Mouse (Mus musculus): ENCODE measurements at regions not wholly inside any gene's neighbourhood (a gene's known extent, or its start where the extent isn't known, plus 50 kb on each side); places are given as distances from the start of the nearest gene placed in this dataset.
A peak's percentile ranks its signal among the peaks of the same experiment; 100 is the strongest.
"Not testable (repeated sequence)": the region's sequence is repeated elsewhere in the genome, so short reads cannot be mapped to it uniquely, and the experiment has no call there.

DNA sequence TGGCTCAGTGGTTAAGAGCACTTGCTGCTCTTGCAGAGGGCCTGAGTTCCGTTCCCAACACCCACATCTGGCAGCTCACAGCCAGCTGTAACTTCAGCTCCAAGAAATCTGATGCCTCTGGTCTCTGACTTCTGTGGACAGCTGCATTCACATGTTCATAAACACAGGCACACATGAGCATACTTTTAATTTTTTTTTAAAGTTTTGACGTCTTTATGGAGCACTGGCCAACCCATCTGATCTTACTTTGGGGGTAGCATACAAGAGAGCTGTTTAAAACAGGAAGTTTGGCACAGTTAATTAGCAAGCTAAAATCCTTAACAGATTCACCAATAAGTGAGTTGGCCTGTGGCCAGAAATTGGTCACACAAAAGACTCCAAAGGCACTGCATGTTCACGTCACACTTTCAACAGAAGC lies 81.2 kb upstream of the Atl2 start:
- no peaks in the 10 kb centered on the region for H3K27me3 ChIP-seq (replicated peaks; ENCODE audit: control insufficient read depth, insufficient read depth, low read length)
- H3K27ac ChIP-seq (ENCODE audit: low read length), result no peak overlapping the region
- 47% methylated on average over 3 of the region's 3 CpGs for WGBS
- no peak for ATAC-seq
- H3K4me3 ChIP-seq (replicated peaks; ENCODE audit: low read length), result no peak overlapping the region
- no peaks in the 10 kb centered on the region for H3K36me3 ChIP-seq (ENCODE audit: control insufficient read depth, insufficient read depth)
- H3K9me3 ChIP-seq (ENCODE audit: control insufficient read depth, low read length), result no peaks in the 10 kb centered on the region
- no peak overlapping the region for H3K4me2 ChIP-seq (ENCODE audit: low read length)
- no peak overlapping the region for H3K9ac ChIP-seq (replicated peaks; ENCODE audit: low read depth, low read length)
- H3K4me1 ChIP-seq (replicated peaks; ENCODE audit: control insufficient read depth, insufficient read depth, low read length), result peaks cover 5% of the 10 kb centered on the region; the same call in 1 of the 2 replicates

DNA sequence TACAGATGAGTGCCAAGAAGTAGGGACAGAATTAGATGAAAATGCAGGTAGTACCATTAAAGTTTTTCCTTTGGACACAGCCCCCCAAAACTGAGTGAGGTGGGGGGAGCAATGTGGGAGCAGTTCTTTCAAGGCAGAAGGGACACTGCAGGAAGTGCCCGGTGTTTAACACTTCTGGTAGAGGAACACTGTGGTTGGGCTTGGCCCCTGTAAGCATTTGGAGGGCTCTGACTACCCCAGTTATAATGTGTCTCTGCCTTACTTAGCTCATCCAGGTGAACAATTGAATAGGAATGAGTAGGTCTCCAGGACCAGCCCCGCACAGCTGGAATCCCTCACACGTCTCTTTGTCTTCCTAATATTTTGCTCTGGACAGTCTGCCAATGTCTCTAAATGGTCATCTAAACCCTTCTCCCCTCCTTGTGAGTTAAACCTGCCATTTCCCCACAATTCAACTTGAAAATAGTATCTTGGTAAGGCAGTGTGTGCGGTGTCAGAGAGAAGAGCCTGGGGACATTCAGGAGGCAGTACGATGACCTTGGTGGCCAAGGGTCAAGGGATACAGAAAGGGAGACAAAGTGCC lies 80.7 kb upstream of the Atl2 start:
- no peaks in the 10 kb centered on the region for H3K9me3 ChIP-seq (ENCODE audit: control insufficient read depth, low read length)
- no peak overlapping the region for H3K4me3 ChIP-seq (replicated peaks; ENCODE audit: low read length)
- no peaks in the 10 kb centered on the region for H3K36me3 ChIP-seq (ENCODE audit: control insufficient read depth, insufficient read depth)
- peak overlapping the region; percentile 46 for H3K4me2 ChIP-seq (ENCODE audit: low read length)
- peaks cover 5% of the 10 kb centered on the region; the same call in 1 of the 2 replicates for H3K4me1 ChIP-seq (replicated peaks; ENCODE audit: control insufficient read depth, insufficient read depth, low read length)
- ATAC-seq, result peak; percentile 5; the same call in 1 of the 2 replicates
- WGBS, result 86% methylated on average over 5 of the region's 5 CpGs
- no peaks in the 10 kb centered on the region for H3K27me3 ChIP-seq (replicated peaks; ENCODE audit: control insufficient read depth, insufficient read depth, low read length)
- H3K9ac ChIP-seq (replicated peaks; ENCODE audit: low read depth, low read length), result no peak overlapping the region
- H3K27ac ChIP-seq (ENCODE audit: low read length), result no peak overlapping the region

DNA sequence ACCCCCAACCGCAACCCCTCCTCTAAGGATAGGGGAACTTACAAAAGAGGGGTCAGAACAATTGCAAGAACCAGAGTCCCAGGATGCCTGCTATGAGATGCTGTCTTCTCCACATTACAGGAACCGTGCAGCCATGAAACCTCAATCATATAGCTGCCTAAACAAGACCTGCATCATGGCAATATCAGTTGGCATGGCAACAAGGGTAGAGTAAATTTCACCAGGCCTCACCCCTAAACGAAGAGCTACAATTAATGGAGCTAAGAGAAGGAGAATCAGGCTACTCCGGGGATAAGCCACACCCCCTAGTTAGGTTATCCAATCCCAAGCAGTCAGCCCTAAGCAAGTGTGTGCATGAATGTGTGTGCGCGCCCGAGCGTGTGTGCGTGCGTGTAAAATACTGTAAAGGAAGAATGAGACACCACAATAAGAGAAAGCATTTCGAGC lies 80.1 kb upstream of the Atl2 start:
- Histone ChIP-seq H3K4me3 (replicated peaks; ENCODE audit: low read length) (peak overlapping the region; percentile 22), H3K4me2 (ENCODE audit: low read length) (peak overlapping the region; percentile 46), H3K27ac (ENCODE audit: low read length) (no peak overlapping the region), H3K27me3 (replicated peaks; ENCODE audit: control insufficient read depth, insufficient read depth, low read length) (no peaks in the 10 kb centered on the region), H3K9me3 (ENCODE audit: control insufficient read depth, low read length) (no peaks in the 10 kb centered on the region), H3K4me1 (replicated peaks; ENCODE audit: control insufficient read depth, insufficient read depth, low read length) (peaks cover 5% of the 10 kb centered on the region; the same call in 1 of the 2 replicates), H3K9ac (replicated peaks; ENCODE audit: low read depth, low read length) (0 out of 2 replicates have a peak overlapping the region, but pooled peaks have one; percentile 23), H3K36me3 (ENCODE audit: control insufficient read depth, insufficient read depth) (no peaks in the 10 kb centered on the region)
- peak; percentile 92 for ATAC-seq
- WGBS, result 22% methylated on average over 11 of the region's 11 CpGs

DNA sequence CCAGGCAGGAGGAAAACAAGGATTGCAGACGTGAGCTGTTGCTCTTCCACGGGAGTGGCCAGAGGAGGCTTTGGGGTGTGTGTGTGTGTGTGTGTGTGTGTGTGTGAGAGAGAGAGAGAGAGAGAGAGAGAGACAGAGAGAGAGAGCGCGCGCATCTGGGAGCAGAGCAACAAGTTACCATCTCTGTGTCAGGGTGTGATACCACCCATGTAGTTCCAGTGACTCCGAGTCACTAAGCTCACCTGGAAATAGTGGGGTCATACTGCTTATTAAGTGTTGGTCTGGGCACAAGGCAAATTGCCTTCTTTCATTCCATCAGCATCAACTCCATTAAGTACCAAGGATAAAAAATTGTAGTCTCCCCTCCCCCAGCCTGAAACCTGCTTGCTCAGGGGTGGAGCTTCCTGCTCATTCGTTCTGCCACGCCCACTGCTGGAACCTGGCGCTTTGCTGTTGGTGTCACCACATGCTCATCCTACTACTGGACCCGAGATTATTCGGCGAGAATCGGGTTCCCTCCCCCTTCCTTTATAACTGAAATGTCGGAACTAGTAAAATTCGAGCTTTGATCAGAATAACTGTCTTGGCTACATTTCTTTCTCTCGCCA lies 79.3 kb upstream of the Atl2 start:
- H3K4me3 ChIP-seq (replicated peaks; ENCODE audit: low read length), result peak overlapping the region; percentile 22
- H3K9ac ChIP-seq (replicated peaks; ENCODE audit: low read depth, low read length); H3K27me3 ChIP-seq (replicated peaks; ENCODE audit: control insufficient read depth, insufficient read depth, low read length); H3K9me3 ChIP-seq (ENCODE audit: control insufficient read depth, low read length); H3K36me3 ChIP-seq (ENCODE audit: control insufficient read depth, insufficient read depth); H3K27ac ChIP-seq (ENCODE audit: low read length); H3K4me1 ChIP-seq (replicated peaks; ENCODE audit: control insufficient read depth, insufficient read depth, low read length): not testable (repeated sequence)
- peak overlapping the region; percentile 46 for H3K4me2 ChIP-seq (ENCODE audit: low read length)
- 18% methylated on average over 16 of the region's 16 CpGs for WGBS
- peak; percentile 47; the same call in 1 of the 2 replicates for ATAC-seq

DNA sequence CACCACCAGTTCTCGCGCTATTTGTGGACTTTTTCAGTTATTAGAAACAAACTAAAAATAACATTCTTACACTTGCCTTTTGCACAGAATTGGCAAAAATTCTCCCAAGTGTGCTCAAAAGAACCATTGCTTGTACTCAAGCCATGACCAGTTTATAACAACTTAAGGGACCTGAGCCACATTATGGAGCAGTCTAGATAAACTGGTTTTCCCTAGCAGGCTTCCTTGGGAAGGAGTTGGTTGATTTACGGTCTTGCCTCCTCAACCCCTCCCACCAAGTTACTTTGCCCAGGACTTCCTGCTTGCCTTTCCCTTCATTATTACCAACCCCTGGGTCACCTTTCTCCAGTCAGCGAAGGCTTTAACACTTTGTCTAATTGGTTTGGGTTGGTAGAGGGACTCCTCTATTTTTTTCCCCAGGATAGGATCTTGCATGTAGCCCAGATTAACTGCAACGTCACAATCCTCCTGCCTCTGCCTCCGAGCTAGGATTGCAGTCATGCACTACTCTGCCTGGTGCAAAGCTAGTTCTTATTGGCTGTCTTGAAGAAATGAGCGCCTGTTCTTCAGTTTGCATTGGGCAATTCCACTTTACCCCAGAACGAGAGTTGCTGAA lies 75.9 kb upstream of the Atl2 start:
- WGBS, result 92% methylated on average over 8 of the region's 8 CpGs
- no peak overlapping the region for H3K9ac ChIP-seq (replicated peaks; ENCODE audit: low read depth, low read length)
- H3K4me1 ChIP-seq (replicated peaks; ENCODE audit: control insufficient read depth, insufficient read depth, low read length), result peaks cover 5% of the 10 kb centered on the region; the same call in 1 of the 2 replicates
- no peak overlapping the region for H3K4me3 ChIP-seq (replicated peaks; ENCODE audit: low read length)
- no peaks in the 10 kb centered on the region for H3K27me3 ChIP-seq (replicated peaks; ENCODE audit: control insufficient read depth, insufficient read depth, low read length)
- H3K4me2 ChIP-seq (ENCODE audit: low read length), result no peak overlapping the region
- H3K27ac ChIP-seq (ENCODE audit: low read length), result no peak overlapping the region
- H3K36me3 ChIP-seq (ENCODE audit: control insufficient read depth, insufficient read depth), result no peaks in the 10 kb centered on the region
- H3K9me3 ChIP-seq (ENCODE audit: control insufficient read depth, low read length), result no peaks in the 10 kb centered on the region
- ATAC-seq, result no peak

DNA sequence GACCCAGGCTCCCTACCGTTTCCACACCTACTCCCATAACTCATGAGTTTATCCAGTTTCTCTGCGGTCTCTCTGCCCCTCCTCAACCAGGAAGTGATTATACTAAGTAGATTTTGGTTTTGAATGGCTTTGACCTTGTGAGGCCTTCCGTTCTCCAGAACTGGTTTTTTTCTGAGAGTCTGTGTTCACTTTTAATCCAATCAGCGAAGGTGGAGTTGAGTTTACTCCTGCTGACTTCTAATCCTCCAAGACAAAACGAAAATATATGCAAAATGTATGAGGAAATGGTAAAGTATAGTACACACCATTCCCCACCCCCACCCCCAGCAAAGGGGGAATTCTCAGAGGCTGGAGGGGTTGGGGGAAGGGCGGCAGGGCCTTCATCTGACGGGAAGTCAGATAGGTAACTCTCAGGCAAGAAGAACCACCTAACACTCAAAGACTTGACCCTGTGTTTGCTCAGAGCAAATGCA lies 73.6 kb upstream of the Atl2 start:
- H3K4me3 ChIP-seq (replicated peaks; ENCODE audit: low read length), result no peak overlapping the region
- 30% methylated on average over 7 of the region's 7 CpGs for WGBS
- H3K9ac ChIP-seq (replicated peaks; ENCODE audit: low read depth, low read length), result no peak overlapping the region
- no peaks in the 10 kb centered on the region for H3K36me3 ChIP-seq (ENCODE audit: control insufficient read depth, insufficient read depth)
- H3K4me1 ChIP-seq (replicated peaks; ENCODE audit: control insufficient read depth, insufficient read depth, low read length), result no peaks in the 10 kb centered on the region
- no peak overlapping the region for H3K27ac ChIP-seq (ENCODE audit: low read length)
- no peak for ATAC-seq
- no peaks in the 10 kb centered on the region for H3K9me3 ChIP-seq (ENCODE audit: control insufficient read depth, low read length)
- no peak overlapping the region for H3K4me2 ChIP-seq (ENCODE audit: low read length)
- H3K27me3 ChIP-seq (replicated peaks; ENCODE audit: control insufficient read depth, insufficient read depth, low read length), result no peaks in the 10 kb centered on the region

DNA sequence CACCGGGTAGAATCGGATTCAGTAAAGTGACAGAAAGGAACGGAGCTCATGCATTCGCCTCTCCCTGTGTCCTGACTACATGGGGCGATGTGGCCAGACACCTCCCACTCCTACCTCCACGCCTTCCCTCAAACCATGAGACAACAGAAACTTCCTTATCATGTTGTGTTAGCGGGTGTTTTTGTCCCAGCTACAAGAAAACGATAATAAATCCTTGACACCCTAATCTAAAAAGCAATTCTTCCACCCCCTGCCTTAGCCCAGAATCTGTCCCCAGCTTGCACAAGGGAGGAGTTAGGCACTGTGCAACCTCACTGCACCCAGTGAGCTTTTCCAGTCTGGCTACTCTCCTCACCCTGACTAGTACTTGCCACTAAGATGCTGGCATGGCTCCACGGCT lies 72.9 kb upstream of the Atl2 start:
- no peaks in the 10 kb centered on the region for H3K4me1 ChIP-seq (replicated peaks; ENCODE audit: control insufficient read depth, insufficient read depth, low read length)
- no peaks in the 10 kb centered on the region for H3K9me3 ChIP-seq (ENCODE audit: control insufficient read depth, low read length)
- H3K4me2 ChIP-seq (ENCODE audit: low read length), result no peak overlapping the region
- WGBS, result 78% methylated on average over 9 of the region's 9 CpGs
- H3K27ac ChIP-seq (ENCODE audit: low read length), result no peak overlapping the region
- no peak overlapping the region for H3K9ac ChIP-seq (replicated peaks; ENCODE audit: low read depth, low read length)
- no peak overlapping the region for H3K4me3 ChIP-seq (replicated peaks; ENCODE audit: low read length)
- H3K27me3 ChIP-seq (replicated peaks; ENCODE audit: control insufficient read depth, insufficient read depth, low read length), result no peaks in the 10 kb centered on the region
- ATAC-seq, result no peak
- H3K36me3 ChIP-seq (ENCODE audit: control insufficient read depth, insufficient read depth), result no peaks in the 10 kb centered on the region

DNA sequence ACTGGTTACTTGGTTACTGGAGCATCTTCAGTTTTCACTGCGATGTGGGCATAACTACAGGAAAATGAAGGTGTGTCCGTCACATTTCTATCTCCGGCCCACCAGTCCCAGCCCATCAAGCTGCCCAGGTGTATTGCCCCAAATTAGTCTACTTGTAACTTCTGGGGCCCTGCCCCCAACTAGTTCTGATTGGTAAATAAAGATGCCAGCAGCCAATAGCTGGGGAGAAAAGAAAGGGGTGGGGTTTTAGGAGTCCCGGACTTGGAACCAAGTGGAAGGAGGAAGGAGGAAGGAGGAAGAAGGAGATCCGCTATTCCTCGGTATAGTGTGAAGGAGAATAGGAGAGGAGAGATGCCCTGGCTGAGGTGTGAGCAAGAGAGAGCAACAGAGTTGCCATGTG lies 71.1 kb upstream of the Atl2 start:
- H3K36me3 ChIP-seq (ENCODE audit: control insufficient read depth, insufficient read depth), result no peaks in the 10 kb centered on the region
- ATAC-seq, result no peak
- H3K9me3 ChIP-seq (ENCODE audit: control insufficient read depth, low read length), result no peaks in the 10 kb centered on the region
- 47% methylated on average over 6 of the region's 6 CpGs for WGBS
- no peaks in the 10 kb centered on the region for H3K27me3 ChIP-seq (replicated peaks; ENCODE audit: control insufficient read depth, insufficient read depth, low read length)
- H3K4me1 ChIP-seq (replicated peaks; ENCODE audit: control insufficient read depth, insufficient read depth, low read length), result no peaks in the 10 kb centered on the region
- H3K4me3 ChIP-seq (replicated peaks; ENCODE audit: low read length), result no peak overlapping the region
- no peak overlapping the region for H3K4me2 ChIP-seq (ENCODE audit: low read length)
- no peak overlapping the region for H3K27ac ChIP-seq (ENCODE audit: low read length)
- H3K9ac ChIP-seq (replicated peaks; ENCODE audit: low read depth, low read length), result no peak overlapping the region

DNA sequence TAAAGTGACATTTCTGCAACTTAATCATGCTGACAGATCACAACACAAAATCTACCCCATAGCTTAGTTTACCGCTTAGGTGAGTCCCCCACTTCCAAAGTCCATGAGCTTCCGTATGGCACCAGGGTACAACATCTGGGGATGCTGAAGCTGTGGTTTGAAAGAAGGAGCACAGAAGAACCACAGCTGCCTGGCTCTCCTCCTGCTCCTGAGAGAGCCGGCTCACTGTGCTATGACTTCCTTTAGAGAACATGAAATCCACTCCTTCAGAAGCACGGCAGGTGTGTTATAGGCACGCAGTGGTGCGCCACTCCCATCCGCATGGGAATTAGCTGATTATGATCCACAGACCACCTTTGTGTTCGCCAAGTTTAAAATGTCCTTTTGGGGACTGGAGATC lies 69.7 kb upstream of the Atl2 start:
- Histone ChIP-seq H3K36me3 (ENCODE audit: control insufficient read depth, insufficient read depth) (no peaks in the 10 kb centered on the region), H3K4me3 (replicated peaks; ENCODE audit: low read length) (no peak overlapping the region), H3K27ac (ENCODE audit: low read length) (no peak overlapping the region), H3K9me3 (ENCODE audit: control insufficient read depth, low read length) (no peaks in the 10 kb centered on the region), H3K4me1 (replicated peaks; ENCODE audit: control insufficient read depth, insufficient read depth, low read length) (no peaks in the 10 kb centered on the region), H3K4me2 (ENCODE audit: low read length) (no peak overlapping the region), H3K9ac (replicated peaks; ENCODE audit: low read depth, low read length) (no peak overlapping the region), H3K27me3 (replicated peaks; ENCODE audit: control insufficient read depth, insufficient read depth, low read length) (no peaks in the 10 kb centered on the region)
- ATAC-seq, result no peak
- WGBS, result 90% methylated on average over 8 of the region's 8 CpGs

Data from forebrain, embryonic 16.5 days (tissue).